Mouse (Mus musculus) gastrocnemius, adult 2 months (tissue): ENCODE data around the gene Bri3. TPM values are rescaled to one million over a fixed set of nuclear protein-coding genes. Genes with fewer than 3 reads are reported as not detected.
"Not testable (repeated sequence)": the region's sequence is repeated elsewhere in the genome, so short reads cannot be mapped to it uniquely, and the experiment has no call there.

Experiments used
- DNase-seq: peaks from one replicate; pipeline ENCODE4 v3.0.0; 2022
- H3K27ac ChIP-seq: fragments of 200-600 bp; 2 replicates; pipeline ENCODE4 v1.8.1; 2022; ENCODE audit warnings: mild to moderate bottlenecking
- H3K4me3 ChIP-seq: fragments of 200-600 bp; 2 replicates; pipeline ENCODE4 v1.8.1; 2022; ENCODE audit warnings: mild to moderate bottlenecking, moderate library complexity
- CTCF ChIP-seq: fragments of 200-600 bp; IDR thresholded peaks from 2 replicates; pipeline ENCODE4 v1.8.1; 2022; ENCODE audit warnings: antibody characterized with exemption, mild to moderate bottlenecking, moderate library complexity
- intact Hi-C: fragments of 180-260 bp; cut with DNase I; formaldehyde crosslinking; loops from one replicate; pipeline ENCODE4 v1.15.1; 2025
- total RNA-seq, 2 experiments: library from RNA; stranded (reverse); gene quantifications; 2 replicates each; pipeline ENCODE4 v1.2.3; 2021

Bri3 gene
- total RNA-seq, 2 experiments from 2014 or later = 36.4 to 45.7 TPM

GRCm38 (mm10) chr5:144322717-144323116 is 78.5 kb downstream of the Bri3 start:
- H3K4me3 ChIP-seq = no peak overlapping the region
- intact Hi-C loops = no loop called here
- TF ChIP-seq CTCF = no peak
- DNase-seq = no peak
- no peak overlapping the region for H3K27ac ChIP-seq

GRCm38 (mm10) chr5:144334010-144334409 is 89.8 kb downstream of the Bri3 start:
- Histone ChIP-seq H3K4me3 (no peak overlapping the region), H3K27ac (no peak overlapping the region)
- intact Hi-C loops = no loop called here
- no peak for TF ChIP-seq CTCF
- no peak for DNase-seq

GRCm38 (mm10) chr5:144335357-144335756 is 91.1 kb downstream of the Bri3 start:
- intact Hi-C loops, H3K4me3 ChIP-seq, DNase-seq: not testable (repeated sequence)

GRCm38 (mm10) chr5:144338787-144339186 is 94.5 kb downstream of the Bri3 start:
- TF ChIP-seq CTCF = no peak
- Histone ChIP-seq H3K4me3 (no peak overlapping the region), H3K27ac (no peak overlapping the region)
- no peak for DNase-seq
- intact Hi-C loops = no loop called here

More at GRCm38 (mm10) chr5:144335357-144335756, 91.1 kb downstream of the Bri3 start:
- H3K27ac ChIP-seq = not testable (repeated sequence)

GRCm38 (mm10) chr5:144341085-144341484 is 96.8 kb downstream of the Bri3 start:
- DNase-seq = no peak
- TF ChIP-seq CTCF = no peak
- H3K4me3 ChIP-seq = no peak overlapping the region
- intact Hi-C loops = no loop called here
- no peak overlapping the region for H3K27ac ChIP-seq

GRCm38 (mm10) chr5:144344592-144344991 is 100.4 kb downstream of the Bri3 start:
- H3K27ac ChIP-seq = no peak overlapping the region
- H3K4me3 ChIP-seq = no peak overlapping the region
- no peak for DNase-seq
- TF ChIP-seq CTCF = no peak
- intact Hi-C loops = no loop called here

- no peak for TF ChIP-seq CTCF
- intact Hi-C loops = no loop called here
- H3K4me3 ChIP-seq = no peak overlapping the region
- H3K27ac ChIP-seq = no peak overlapping the region
- DNase-seq = no peak
Measured at GRCm38 (mm10) chr5:144351185-144351584, 106.9 kb downstream of the Bri3 start.

GRCm38 (mm10) chr5:144352250-144353047 is 108.2 kb downstream of the Bri3 start:
- TF ChIP-seq CTCF = no peak
- intact Hi-C loops = no loop called here
- H3K27ac ChIP-seq = no peak overlapping the region
- H3K4me3 ChIP-seq = no peak overlapping the region
- no peak for DNase-seq

- DNase-seq = no peak
- no peak for TF ChIP-seq CTCF
- intact Hi-C loops = loop anchor here (5.0 kb wide), 1 partner anchor 100 kb away; no protein-coding TSS in a partner anchor
- peak overlapping the region; percentile 46; the same call in 1 of the 2 replicates for H3K27ac ChIP-seq
- peak overlapping the region; percentile 87 for H3K4me3 ChIP-seq
Measured at GRCm38 (mm10) chr5:144356776-144357455, 112.7 kb downstream of the Bri3 start.

- peak overlapping the region; percentile 87 for H3K4me3 ChIP-seq
- no peak for DNase-seq
- intact Hi-C loops = loop anchor here (5.0 kb wide), 1 partner anchor 100 kb away; no protein-coding TSS in a partner anchor
- H3K27ac ChIP-seq = peak overlapping the region; percentile 46
- TF ChIP-seq CTCF = no peak
Measured at GRCm38 (mm10) chr5:144357551-144357880, 113.3 kb downstream of the Bri3 start.

GRCm38 (mm10) chr5:144357881-144358591 is 113.8 kb downstream of the Bri3 start, which contains the start of gene Baiap2l1:
Gene Baiap2l1, minus strand, starts transcription at chr5:144358112.
- intact Hi-C loops = loop anchor here (5.0 kb wide), 1 partner anchor 101 kb away; no protein-coding TSS in a partner anchor
- Histone ChIP-seq H3K4me3 (peak within 1 kb of the TSS; percentile 87), H3K27ac (peak within 1 kb of the TSS; percentile 46)
- DNase-seq = peak; percentile 89
- peak; percentile 9; the same call in 1 of the 2 replicates for TF ChIP-seq CTCF

GRCm38 (mm10) chr5:144358592-144358917 is 114.3 kb downstream of the Bri3 start:
- TF ChIP-seq CTCF = no peak
- DNase-seq = no peak
- intact Hi-C loops = loop anchor here (5.0 kb wide), 1 partner anchor 101 kb away; no protein-coding TSS in a partner anchor
- Histone ChIP-seq H3K27ac (peak overlapping the region; percentile 46; the same call in 1 of the 2 replicates), H3K4me3 (peak overlapping the region; percentile 87)

- no peak for DNase-seq
- Histone ChIP-seq H3K4me3 (peak overlapping the region; percentile 1; the same call in 1 of the 2 replicates), H3K27ac (peak overlapping the region; percentile 24; the same call in 1 of the 2 replicates)
- no peak for TF ChIP-seq CTCF
- intact Hi-C loops = loop anchor here (5.0 kb wide), 1 partner anchor 103 kb away; no protein-coding TSS in a partner anchor
Measured at GRCm38 (mm10) chr5:144359886-144360285, 115.6 kb downstream of the Bri3 start.
